Mouse (Mus musculus) olfactory bulb, adult 2 months (tissue): ENCODE results near the gene Zfp592. TPM values are rescaled to one million over a fixed set of nuclear protein-coding genes. Genes with fewer than 3 reads are reported as not detected.

Source experiments
- H3K27ac ChIP-seq: fragments of 200-500 bp; 2 replicates; pipeline ENCODE4 v1.5.1; 2012; ENCODE audit warnings: low read depth, low read length; ENCODE audit not compliant: insufficient read depth
- H3K4me1 ChIP-seq: fragments of 200-500 bp; 2 replicates; pipeline ENCODE4 v1.6.1; 2012; ENCODE audit warnings: low read length; ENCODE audit not compliant: control insufficient read depth, insufficient read depth
- H3K4me3 ChIP-seq: fragments of 200-500 bp; 2 replicates; pipeline ENCODE4 v1.5.1; 2012; ENCODE audit warnings: mild to moderate bottlenecking, low read depth, low read length, moderate library complexity; ENCODE audit not compliant: insufficient read depth
- CTCF ChIP-seq: fragments of 200-500 bp; IDR thresholded peaks from 2 replicates; pipeline ENCODE4 v1.5.1; 2012; ENCODE audit warnings: low read depth, mild to moderate bottlenecking, low read length, moderate library complexity; ENCODE audit not compliant: insufficient read depth
- POLR2A ChIP-seq: fragments of 200-500 bp; IDR thresholded peaks from 2 replicates; pipeline ENCODE4 v1.6.1; 2012; ENCODE audit warnings: mild to moderate bottlenecking, low read depth, low read length, moderate library complexity; ENCODE audit not compliant: insufficient read depth
- WGBS: fragments of 180-500 bp; shearing (Covaris S2); methylation state at CpG from one replicate; pipeline ENCODE4 v1.1.7; 2018; 5-methylcytosine and 5-hydroxymethylcytosine counted together
- polyA plus RNA-seq: library from polyadenylated mRNA; stranded (reverse); fragments of >200 nt; gene quantifications from 2 replicates; pipeline ENCODE4 v1.2.4, GENCODE M21; 2012; ENCODE audit warnings: low replicate concordance; ENCODE audit not compliant: missing spikeins, insufficient read depth, insufficient read length

The Zfp592 gene
- polyA plus RNA-seq, 1 experiment, result not detected

DNA sequence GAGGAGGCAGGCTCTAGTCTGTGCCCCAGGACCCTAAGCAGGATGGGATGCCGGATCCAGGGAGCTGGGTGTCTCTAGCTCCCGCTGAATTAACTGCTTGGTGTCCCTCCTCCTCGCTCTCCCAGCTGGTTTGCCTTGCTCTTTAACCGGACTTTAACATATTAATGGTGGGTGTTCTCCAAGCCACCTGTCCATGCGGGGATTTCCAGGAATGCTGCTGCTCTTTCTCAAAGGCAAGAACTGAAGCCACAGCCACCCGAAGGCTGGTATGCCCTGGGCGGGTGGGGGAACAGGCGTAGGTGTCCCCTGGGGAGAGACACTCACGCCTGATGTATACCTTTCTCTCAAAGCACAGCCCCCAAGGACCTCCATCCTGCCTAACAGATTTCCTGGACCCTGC lies 69.9 kb downstream of the Zfp592 start:
- 82% methylated on average over 9 of the region's 9 CpGs for WGBS
- Histone ChIP-seq H3K4me3 (no peak overlapping the region), H3K4me1 (peaks cover 4% of the 10 kb centered on the region; the same call in 1 of the 2 replicates), H3K27ac (no peak overlapping the region)
- no peak for TF ChIP-seq CTCF

DNA sequence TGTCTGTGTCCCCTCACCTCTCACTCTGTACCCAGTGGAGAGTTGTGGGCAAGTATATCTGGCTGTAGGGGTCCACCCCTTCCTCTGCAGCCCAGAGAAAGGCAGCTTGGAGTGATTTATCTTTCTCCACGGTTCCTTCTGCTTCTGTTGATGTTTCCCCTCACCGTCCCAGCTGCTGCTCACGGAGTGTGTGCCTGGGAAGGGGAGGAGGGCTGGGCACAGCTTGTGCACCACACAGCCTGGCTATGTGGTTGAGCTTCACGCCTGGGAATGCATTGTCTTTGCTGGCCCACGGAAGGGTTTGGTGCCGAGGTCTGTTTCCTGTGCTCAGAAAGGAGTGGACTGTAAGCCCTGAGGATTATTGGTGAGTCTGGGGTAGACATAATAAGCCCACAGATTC lies 73.2 kb downstream of the Zfp592 start:
- Histone ChIP-seq H3K27ac (no peak overlapping the region), H3K4me1 (peaks cover 4% of the 10 kb centered on the region; the same call in 1 of the 2 replicates), H3K4me3 (no peak overlapping the region)
- whole genome bisulfite sequencing, result 46% methylated on average over 6 of the region's 6 CpGs
- TF ChIP-seq POLR2A (no peak), CTCF (no peak)

DNA sequence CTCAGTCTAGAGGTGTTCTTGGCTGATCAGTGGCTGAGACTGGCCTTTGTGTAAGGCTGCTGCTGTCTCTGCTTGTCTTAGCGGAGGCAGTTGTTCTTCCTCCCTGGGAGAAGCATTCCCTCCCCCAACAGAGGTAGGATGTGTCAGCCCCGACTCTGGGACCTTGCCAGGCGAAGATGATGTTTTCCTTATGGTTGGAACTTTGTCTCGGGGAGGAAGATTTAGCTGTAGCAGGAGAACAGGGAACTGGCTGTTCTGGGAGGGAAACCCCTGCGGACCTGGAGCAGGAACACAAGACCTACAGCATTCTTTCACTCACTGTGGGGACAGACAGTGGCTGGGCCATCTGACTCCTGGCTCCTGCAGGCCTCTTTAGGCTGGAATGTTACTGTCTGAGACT lies 79.0 kb downstream of the Zfp592 start:
- H3K4me1 ChIP-seq, result no peaks in the 10 kb centered on the region; the same call in 1 of the 2 replicates
- TF ChIP-seq POLR2A (no peak), CTCF (no peak)
- WGBS, result 60% methylated on average over 5 of the region's 5 CpGs
- H3K27ac ChIP-seq, result no peak overlapping the region
- H3K4me3 ChIP-seq, result no peak overlapping the region

DNA sequence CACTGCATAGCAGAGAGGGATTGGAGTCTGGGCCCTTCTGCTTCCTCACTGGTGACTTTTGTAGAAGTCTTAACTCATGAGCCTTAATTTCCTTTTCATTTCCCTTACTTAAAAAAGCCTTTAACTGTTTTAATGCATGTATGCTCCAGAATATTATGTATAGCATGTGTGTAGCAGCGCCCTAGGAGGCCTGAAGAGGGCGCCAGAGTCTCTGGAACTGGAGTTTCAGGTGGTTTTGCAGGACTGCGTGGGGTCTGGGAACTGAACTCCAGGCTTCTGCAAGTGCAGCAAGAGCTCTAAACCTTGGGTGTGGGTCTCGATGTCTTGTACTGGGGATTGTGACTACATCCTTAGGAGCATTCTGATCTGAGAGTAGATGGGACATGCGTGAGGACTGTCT lies 79.8 kb downstream of the Zfp592 start:
- no peak overlapping the region for H3K27ac ChIP-seq
- H3K4me1 ChIP-seq, result no peaks in the 10 kb centered on the region; the same call in 1 of the 2 replicates
- TF ChIP-seq POLR2A, result no peak
- TF ChIP-seq CTCF, result no peak
- WGBS, result 86% methylated on average over 5 of the region's 5 CpGs
- H3K4me3 ChIP-seq, result no peak overlapping the region

DNA sequence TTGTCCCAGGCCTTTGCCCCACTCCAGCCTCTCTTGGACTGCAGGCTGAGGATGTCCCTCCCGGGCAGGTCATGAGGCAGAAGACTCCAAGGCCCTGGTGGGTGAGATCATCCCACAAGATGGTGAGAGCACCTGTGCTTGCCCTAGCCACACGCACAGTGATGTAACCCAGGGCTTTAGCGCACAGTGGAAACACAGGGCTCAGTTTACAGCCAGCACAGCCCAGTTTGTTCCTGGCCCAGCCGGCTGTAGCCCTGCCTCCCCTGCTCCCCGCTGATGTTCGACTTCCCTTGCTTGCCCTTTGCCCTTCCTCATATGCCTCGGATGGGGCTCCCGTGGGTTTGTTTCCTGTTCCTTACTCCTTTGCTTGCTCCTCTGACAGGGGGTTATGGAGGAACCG lies 81.1 kb downstream of the Zfp592 start:
- TF ChIP-seq POLR2A (no peak), CTCF (no peak)
- no peak overlapping the region for H3K4me3 ChIP-seq
- H3K27ac ChIP-seq, result no peak overlapping the region
- 86% methylated on average over 9 of the region's 9 CpGs for WGBS
- H3K4me1 ChIP-seq, result no peaks in the 10 kb centered on the region; the same call in 1 of the 2 replicates

DNA sequence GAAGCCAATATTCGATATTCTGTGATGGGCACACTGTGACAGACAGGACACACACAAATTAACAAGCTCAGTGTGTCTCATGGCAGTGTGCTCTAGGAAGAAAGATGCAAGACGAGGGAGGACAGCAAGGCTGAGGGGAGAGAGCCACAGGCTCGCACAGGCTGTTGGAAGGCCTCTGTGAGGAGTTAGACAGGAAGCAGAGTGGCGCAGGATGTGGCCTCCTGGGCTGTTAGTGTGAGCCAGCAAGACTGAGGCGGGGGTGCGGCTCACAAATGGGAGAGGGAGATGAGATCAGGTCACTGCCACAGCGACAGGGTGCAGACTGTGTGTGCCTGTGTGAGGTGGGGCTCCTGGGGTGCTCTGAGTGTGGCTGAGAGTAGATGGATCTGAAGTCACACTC lies 81.8 kb downstream of the Zfp592 start:
- 83% methylated on average over 7 of the region's 7 CpGs for WGBS
- TF ChIP-seq CTCF (no peak), POLR2A (no peak)

DNA sequence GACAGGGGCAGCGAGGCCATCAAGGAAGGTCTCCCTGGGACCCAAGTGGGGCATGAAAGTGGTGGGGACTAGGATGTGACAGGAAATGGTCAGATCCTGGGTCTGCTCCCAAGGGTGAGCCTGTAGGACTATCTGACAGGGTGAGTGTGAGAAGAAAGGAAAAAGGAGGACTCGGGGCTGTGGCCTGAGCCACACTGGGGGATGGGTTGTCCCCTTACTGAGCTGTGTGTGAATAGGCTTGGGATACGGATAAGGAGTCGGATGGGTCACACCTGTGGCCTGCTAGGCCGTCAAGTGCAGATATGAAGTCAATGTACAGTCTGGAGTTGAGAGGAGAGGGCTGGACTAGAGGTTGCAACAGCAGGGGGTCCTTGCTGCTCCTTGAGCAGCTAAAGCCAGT lies 82.3 kb downstream of the Zfp592 start:
- no peak overlapping the region for H3K27ac ChIP-seq
- no peak overlapping the region for H3K4me3 ChIP-seq
- WGBS, result 94% methylated on average over 5 of the region's 5 CpGs
- TF ChIP-seq POLR2A (no peak), CTCF (no peak)
- H3K4me1 ChIP-seq, result no peaks in the 10 kb centered on the region; the same call in 1 of the 2 replicates

More for the DNA sequence above, 81.8 kb downstream of the Zfp592 start:
- H3K27ac ChIP-seq, result no peak overlapping the region
- no peak overlapping the region for H3K4me3 ChIP-seq
- no peaks in the 10 kb centered on the region; the same call in 1 of the 2 replicates for H3K4me1 ChIP-seq

DNA sequence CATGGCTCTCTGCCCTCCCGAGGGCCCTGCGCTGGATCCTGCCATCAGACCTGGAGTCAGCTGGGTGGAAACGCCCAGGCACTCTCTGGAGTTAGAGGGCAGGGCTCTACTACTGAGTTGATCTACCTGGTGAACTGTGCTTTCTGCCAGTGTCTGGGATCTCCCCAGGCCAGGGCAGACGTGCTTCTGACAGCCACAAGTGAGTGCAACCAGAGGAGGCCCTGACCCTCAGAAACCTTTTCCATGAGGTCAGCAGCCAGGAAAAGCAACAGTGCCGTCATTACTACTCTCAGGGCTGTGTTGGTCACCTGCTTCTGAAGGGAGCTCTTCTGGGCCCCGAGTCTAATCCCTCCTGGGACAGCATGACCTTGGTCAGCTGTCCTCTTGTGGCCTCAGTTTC lies 83.5 kb downstream of the Zfp592 start:
- Histone ChIP-seq H3K4me3 (no peak overlapping the region), H3K27ac (no peak overlapping the region), H3K4me1 (no peaks in the 10 kb centered on the region; the same call in 1 of the 2 replicates)
- no peak for TF ChIP-seq CTCF
- TF ChIP-seq POLR2A, result no peak
- WGBS, result 84% methylated on average over 6 of the region's 6 CpGs

DNA sequence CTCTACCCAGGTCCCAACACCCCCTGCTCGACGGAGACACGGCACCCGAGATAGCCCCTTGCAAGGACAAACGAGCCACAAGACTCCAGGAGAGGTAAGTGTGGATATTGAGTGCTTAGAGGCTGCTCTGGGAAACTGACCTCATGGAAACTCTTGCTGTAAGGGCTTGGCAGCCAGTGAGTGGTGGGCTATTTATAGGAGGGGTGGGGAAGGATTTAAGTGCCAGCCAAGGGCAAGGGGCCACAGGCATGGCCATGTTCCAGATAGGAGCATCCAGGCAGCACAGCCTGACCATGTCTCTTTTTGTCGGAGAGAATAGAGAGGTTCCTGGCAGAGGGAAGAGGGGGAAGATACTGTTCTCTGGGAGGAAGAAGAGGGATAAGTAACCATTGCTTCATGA lies 85.3 kb downstream of the Zfp592 start:
- 84% methylated on average over 6 of the region's 6 CpGs for WGBS

DNA sequence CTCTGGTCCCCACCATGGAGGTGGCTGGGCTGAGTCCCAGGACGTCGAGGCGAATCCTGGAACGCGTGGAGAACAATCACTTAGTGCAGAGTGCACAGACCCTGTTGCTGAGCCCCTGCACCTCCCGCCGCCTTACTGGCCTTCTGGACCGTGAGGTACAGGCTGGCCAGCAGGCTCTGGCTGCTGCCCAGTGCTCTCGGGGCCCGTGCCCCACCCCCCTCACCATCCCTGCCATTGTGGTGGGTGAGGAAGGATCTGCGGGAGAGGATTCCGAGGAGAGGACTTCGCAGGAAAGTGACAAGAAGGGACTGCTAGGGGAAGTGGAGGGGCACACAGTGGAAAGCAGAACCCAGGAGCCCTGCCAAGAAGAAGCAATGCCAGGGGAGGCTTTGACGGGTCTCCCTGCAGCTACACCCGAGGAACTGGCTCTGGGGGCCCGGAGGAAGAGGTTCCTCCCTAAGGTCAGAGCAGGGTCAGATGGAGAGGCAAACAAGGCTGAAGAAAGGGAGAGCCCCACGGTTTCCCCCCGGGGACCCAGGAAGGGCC lies 100.0 kb downstream of the Zfp592 start:
- H3K4me3 ChIP-seq, result no peak overlapping the region
- H3K4me1 ChIP-seq, result no peaks in the 10 kb centered on the region
- no peak overlapping the region for H3K27ac ChIP-seq
- 43% methylated on average over 18 of the region's 18 CpGs for WGBS
- TF ChIP-seq CTCF (no peak), POLR2A (no peak)

More for the DNA sequence above, 85.3 kb downstream of the Zfp592 start:
- Histone ChIP-seq H3K27ac (no peak overlapping the region), H3K4me3 (no peak overlapping the region), H3K4me1 (no peaks in the 10 kb centered on the region)
- TF ChIP-seq POLR2A (no peak), CTCF (no peak)
